Mouse (Mus musculus): ENCODE data around the gene Tex48. TPM values are rescaled to one million over a fixed set of nuclear protein-coding genes. Genes with fewer than 3 reads are reported as not detected.

The Tex48 gene
- polyA plus RNA-seq, 1 experiment, result not detected

DNA sequence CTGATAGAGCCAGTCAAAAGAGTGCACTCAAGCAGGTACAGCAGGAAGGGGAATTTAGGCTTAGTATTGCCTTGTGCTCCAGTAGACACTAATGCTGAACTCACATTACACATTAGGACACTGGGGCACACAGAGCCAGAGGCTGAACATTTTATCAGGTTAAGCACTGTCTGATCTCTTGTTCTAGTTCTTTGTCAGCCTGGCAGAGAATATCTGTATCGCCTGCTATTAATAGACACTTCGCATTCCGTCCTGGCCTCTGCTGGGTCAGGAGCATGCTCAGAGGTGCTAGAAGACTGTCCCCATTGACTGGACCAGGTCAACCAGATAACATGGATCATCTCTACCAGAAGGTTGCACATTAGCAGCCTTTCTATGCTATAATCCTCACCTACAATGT, 16.7 kb downstream of the Tex48 start:
- Histone ChIP-seq H3K27me3 (ENCODE audit: control insufficient read depth, insufficient read depth, insufficient read length) (no peaks in the 10 kb centered on the region), H3K4me2 (ENCODE audit: low read depth) (no peak overlapping the region), H3ac (ENCODE audit: control insufficient read depth, insufficient read length) (no peak overlapping the region), H3K36me3 (ENCODE audit: control insufficient read depth, insufficient read depth) (no peaks in the 10 kb centered on the region), H3K4me3 (no peak overlapping the region), H3K79me2 (ENCODE audit: control insufficient read depth, insufficient read depth) (no peaks in the 10 kb centered on the region)
- TF ChIP-seq USF1 (IDR thresholded peaks at IDR 0.05; ENCODE audit: low read depth) (no peak), TCF12 (IDR thresholded peaks at IDR 0.05; ENCODE audit: insufficient read depth, poor library complexity, severe bottlenecking) (no peak), POLR2A (IDR thresholded peaks at IDR 0.05; ENCODE audit: insufficient read length, low read depth) (no peak), CEBPB (IDR thresholded peaks at IDR 0.05; ENCODE audit: insufficient read depth, poor library complexity, severe bottlenecking) (no peak), MAX (IDR thresholded peaks at IDR 0.05; ENCODE audit: low read depth) (no peak), TCF3 (IDR thresholded peaks at IDR 0.05; ENCODE audit: insufficient read length, low read depth) (no peak)

DNA sequence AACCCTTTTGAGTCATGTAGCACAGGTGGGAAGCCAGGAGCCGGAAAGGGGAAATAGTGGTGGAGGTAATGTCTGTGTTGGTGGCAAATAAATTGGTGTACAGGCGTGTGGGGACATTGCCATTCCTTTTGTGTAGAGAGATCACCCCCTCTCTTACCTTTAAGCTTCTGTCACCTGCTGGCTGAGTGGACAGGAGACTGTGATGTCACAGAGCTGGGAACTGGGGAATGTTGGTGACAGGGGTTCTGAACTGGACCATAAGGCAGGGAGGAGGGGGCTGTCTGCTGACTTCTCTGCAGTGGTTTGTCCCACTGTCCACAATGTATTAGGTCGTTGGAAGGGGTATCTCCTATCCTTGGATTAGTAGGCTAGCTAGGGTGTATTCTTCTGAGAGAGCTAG, 17.3 kb downstream of the Tex48 start, which contains the start of gene Gm11213:
Gene Gm11213 (minus strand): TSS at position 317 of the 400 bp plus-strand sequence.
- Histone ChIP-seq H3K27me3 (ENCODE audit: control insufficient read depth, insufficient read depth, insufficient read length) (no peaks in the 10 kb centered on the region), H3K4me3 (no peak within 1 kb of the TSS), H3K79me2 (ENCODE audit: control insufficient read depth, insufficient read depth) (no peaks in the 10 kb centered on the region), H3ac (ENCODE audit: control insufficient read depth, insufficient read length) (no peak within 1 kb of the TSS), H3K4me2 (ENCODE audit: low read depth) (no peak within 1 kb of the TSS), H3K36me3 (ENCODE audit: control insufficient read depth, insufficient read depth) (no peaks in the 10 kb centered on the region)
- TF ChIP-seq TCF3 (IDR thresholded peaks at IDR 0.05; ENCODE audit: insufficient read length, low read depth) (no peak), MAX (IDR thresholded peaks at IDR 0.05; ENCODE audit: low read depth) (no peak), TCF12 (IDR thresholded peaks at IDR 0.05; ENCODE audit: insufficient read depth, poor library complexity, severe bottlenecking) (no peak), CEBPB (IDR thresholded peaks at IDR 0.05; ENCODE audit: insufficient read depth, poor library complexity, severe bottlenecking) (no peak), REST (IDR thresholded peaks at IDR 0.05; ENCODE audit: insufficient read depth, insufficient read length) (no peak), SRF (IDR thresholded peaks at IDR 0.05; ENCODE audit: control insufficient read depth, insufficient read length, low read depth) (no peak), USF1 (IDR thresholded peaks at IDR 0.05; ENCODE audit: low read depth) (no peak), MYOG (IDR thresholded peaks at IDR 0.05; ENCODE audit: control insufficient read depth in 1 of 3, insufficient read depth in 1 of 3, insufficient read length in 2 of 3, low read depth in 2 of 3) (no peak), E2F4 (IDR thresholded peaks at IDR 0.05; ENCODE audit: insufficient read depth) (no peak), MYOD1 (IDR thresholded peaks at IDR 0.05; ENCODE audit: control insufficient read depth in 1 of 3, insufficient read length in 2 of 3, low read depth in 2 of 3) (no peak), POLR2AphosphoS2 (IDR thresholded peaks at IDR 0.05; ENCODE audit: insufficient read length, low read depth) (no peak), POLR2A (IDR thresholded peaks at IDR 0.05; ENCODE audit: insufficient read length, low read depth) (no peak)

GRCm38 (mm10) chr4:63601263-63601662, 21.0 kb downstream of the Tex48 start:
- Histone ChIP-seq H3K79me2 (ENCODE audit: control insufficient read depth, insufficient read depth) (no peaks in the 10 kb centered on the region), H3K4me3 (no peak overlapping the region), H3K27me3 (ENCODE audit: control insufficient read depth, insufficient read depth, insufficient read length) (no peaks in the 10 kb centered on the region), H3K4me2 (ENCODE audit: low read depth) (no peak overlapping the region), H3K36me3 (ENCODE audit: control insufficient read depth, insufficient read depth) (no peaks in the 10 kb centered on the region), H3ac (ENCODE audit: control insufficient read depth, insufficient read length) (no peak overlapping the region)
- no peak for TF ChIP-seq USF1 (IDR thresholded peaks at IDR 0.05; ENCODE audit: low read depth)
- TF ChIP-seq TCF12 (IDR thresholded peaks at IDR 0.05; ENCODE audit: insufficient read depth, poor library complexity, severe bottlenecking), result no peak
- no peak for TF ChIP-seq POLR2A (IDR thresholded peaks at IDR 0.05; ENCODE audit: insufficient read length, low read depth)
- TF ChIP-seq SRF (IDR thresholded peaks at IDR 0.05; ENCODE audit: control insufficient read depth, insufficient read length, low read depth), result no peak

GRCm38 (mm10) chr4:63600786-63601185, 21.4 kb downstream of the Tex48 start:
- H3K27me3 ChIP-seq (ENCODE audit: control insufficient read depth, insufficient read depth, insufficient read length), result no peaks in the 10 kb centered on the region
- H3K36me3 ChIP-seq (ENCODE audit: control insufficient read depth, insufficient read depth), result no peaks in the 10 kb centered on the region
- H3K4me2 ChIP-seq (ENCODE audit: low read depth), result no peak overlapping the region
- no peak overlapping the region for H3K4me3 ChIP-seq
- TF ChIP-seq REST (IDR thresholded peaks at IDR 0.05; ENCODE audit: insufficient read depth, insufficient read length) (no peak), CEBPB (IDR thresholded peaks at IDR 0.05; ENCODE audit: insufficient read depth, poor library complexity, severe bottlenecking) (no peak), SRF (IDR thresholded peaks at IDR 0.05; ENCODE audit: control insufficient read depth, insufficient read length, low read depth) (no peak), E2F4 (IDR thresholded peaks at IDR 0.05; ENCODE audit: insufficient read depth) (no peak), POLR2AphosphoS2 (IDR thresholded peaks at IDR 0.05; ENCODE audit: insufficient read length, low read depth) (no peak), USF1 (IDR thresholded peaks at IDR 0.05; ENCODE audit: low read depth) (no peak), MYOG (IDR thresholded peaks at IDR 0.05; ENCODE audit: control insufficient read depth in 1 of 3, insufficient read depth in 1 of 3, insufficient read length in 2 of 3, low read depth in 2 of 3) (no peak), MYOD1 (IDR thresholded peaks at IDR 0.05; ENCODE audit: control insufficient read depth in 1 of 3, insufficient read length in 2 of 3, low read depth in 2 of 3) (no peak), MAX (IDR thresholded peaks at IDR 0.05; ENCODE audit: low read depth) (no peak), POLR2A (IDR thresholded peaks at IDR 0.05; ENCODE audit: insufficient read length, low read depth) (no peak), TCF3 (IDR thresholded peaks at IDR 0.05; ENCODE audit: insufficient read length, low read depth) (no peak), TCF12 (IDR thresholded peaks at IDR 0.05; ENCODE audit: insufficient read depth, poor library complexity, severe bottlenecking) (no peak)
- H3ac ChIP-seq (ENCODE audit: control insufficient read depth, insufficient read length), result no peak overlapping the region
- H3K79me2 ChIP-seq (ENCODE audit: control insufficient read depth, insufficient read depth), result no peaks in the 10 kb centered on the region

- Histone ChIP-seq H3K4me3 (no peak overlapping the region), H3K79me2 (ENCODE audit: control insufficient read depth, insufficient read depth) (no peaks in the 10 kb centered on the region), H3K4me2 (ENCODE audit: low read depth) (no peak overlapping the region), H3K27me3 (ENCODE audit: control insufficient read depth, insufficient read depth, insufficient read length) (no peaks in the 10 kb centered on the region), H3ac (ENCODE audit: control insufficient read depth, insufficient read length) (no peak overlapping the region), H3K36me3 (ENCODE audit: control insufficient read depth, insufficient read depth) (no peaks in the 10 kb centered on the region)
- TF ChIP-seq MYOD1 (IDR thresholded peaks at IDR 0.05; ENCODE audit: control insufficient read depth in 1 of 3, insufficient read length in 2 of 3, low read depth in 2 of 3) (peak in 2 of 3 experiments; percentile 76 to 87), MAX (IDR thresholded peaks at IDR 0.05; ENCODE audit: low read depth) (no peak), MYOG (IDR thresholded peaks at IDR 0.05; ENCODE audit: control insufficient read depth in 1 of 3, insufficient read depth in 1 of 3, insufficient read length in 2 of 3, low read depth in 2 of 3) (peak in 1 of 3 experiments; percentile 58)
These were observed 26.2 kb downstream of the Tex48 start for GRCm38 (mm10) chr4:63596010-63596409.

Data from myocyte (in vitro differentiated cells).